Mouse (Mus musculus) liver, embryonic 14.5 days (tissue): ENCODE measurements around the gene Dvl1.

Experiments used
- CTCF ChIP-seq: IDR thresholded peaks from 2 replicates; pipeline ENCODE4 v1.5.1; 2016; ENCODE audit warnings: antibody characterized with exemption, low read depth, control low read depth
- EP300 ChIP-seq: IDR thresholded peaks from 2 replicates; pipeline ENCODE4 v1.6.1; 2016; ENCODE audit warnings: antibody characterized with exemption, low read depth

DNA sequence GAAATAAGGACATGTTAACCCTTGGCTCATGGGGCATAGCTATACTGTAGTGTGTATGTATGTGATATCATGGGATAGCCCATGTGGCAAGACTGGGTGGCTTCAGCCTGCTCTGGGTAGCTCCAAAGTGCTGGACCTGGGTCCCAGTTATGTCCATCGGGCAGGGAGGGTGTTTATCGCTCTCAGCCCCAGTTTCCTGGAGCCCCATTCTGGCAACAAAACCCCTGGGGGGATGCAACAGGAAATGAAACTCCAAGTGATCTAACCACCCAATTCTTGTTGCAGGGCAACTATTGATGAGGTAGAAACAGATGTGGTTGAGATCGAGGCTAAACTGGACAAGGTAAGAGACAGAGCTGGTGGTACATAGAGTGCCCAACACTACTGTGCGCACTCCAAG is 48.6 kb downstream of the Dvl1 start:
- TF ChIP-seq CTCF: no peak
- no peak for TF ChIP-seq EP300
